Mouse (Mus musculus) intestine, embryonic 15.5 days (tissue): ENCODE data around the gene Etl4. TPM values are rescaled to one million over a fixed set of nuclear protein-coding genes. Genes with fewer than 3 reads are reported as not detected.

ENCODE experiments used
- ATAC-seq: fragments of 200-750 bp; cut with Nextera tagmentation; 2 replicates; pipeline ENCODE4 v1.8.0; 2017; ENCODE audit warnings: moderate TSS enrichment, moderate library complexity
- H3K27ac ChIP-seq: fragments of 300-500 bp; sonication (generic); 2 replicates; pipeline ENCODE4 v1.5.1; 2015; ENCODE audit warnings: mild to moderate bottlenecking, inconsistent platforms
- H3K27me3 ChIP-seq: fragments of 300-500 bp; sonication (generic); replicated peaks from 2 replicates; pipeline ENCODE4 v1.6.1; 2015; ENCODE audit warnings: inconsistent platforms
- H3K36me3 ChIP-seq: fragments of 300-500 bp; sonication (generic); 2 replicates; pipeline ENCODE4 v1.6.1; 2015; ENCODE audit warnings: inconsistent platforms
- H3K4me1 ChIP-seq: fragments of 300-500 bp; sonication (generic); replicated peaks from 2 replicates; pipeline ENCODE4 v1.6.1; 2015; ENCODE audit warnings: inconsistent platforms
- H3K4me2 ChIP-seq: fragments of 300-500 bp; sonication (generic); replicated peaks from 2 replicates; pipeline ENCODE4 v1.6.1; 2015; ENCODE audit warnings: mild to moderate bottlenecking, inconsistent platforms
- H3K4me3 ChIP-seq: fragments of 300-500 bp; sonication (generic); replicated peaks from 2 replicates; pipeline ENCODE4 v1.5.1; 2015; ENCODE audit warnings: inconsistent platforms
- H3K9ac ChIP-seq: fragments of 300-500 bp; sonication (generic); 2 replicates; pipeline ENCODE4 v1.6.1; 2015; ENCODE audit warnings: inconsistent platforms
- H3K9me3 ChIP-seq: fragments of 300-500 bp; sonication (generic); 2 replicates; pipeline ENCODE4 v1.6.1; 2016; ENCODE audit warnings: inconsistent platforms
- WGBS: fragments of 180-500 bp; shearing (Covaris S2); methylation state at CpG from one replicate; pipeline ENCODE4 v1.1.7; 2015; 5-methylcytosine and 5-hydroxymethylcytosine counted together
- polyA plus RNA-seq: library from polyadenylated mRNA; unstranded; fragments of >200 nt; fragmentation: Nextera tagmentation; extraction: Ambion mirVana; gene quantifications from 2 replicates; pipeline ENCODE4 v1.2.1, GENCODE M21; 2015

Etl4 gene
- polyA plus RNA-seq, 1 experiment from 2014 or later = 32.8 TPM

DNA sequence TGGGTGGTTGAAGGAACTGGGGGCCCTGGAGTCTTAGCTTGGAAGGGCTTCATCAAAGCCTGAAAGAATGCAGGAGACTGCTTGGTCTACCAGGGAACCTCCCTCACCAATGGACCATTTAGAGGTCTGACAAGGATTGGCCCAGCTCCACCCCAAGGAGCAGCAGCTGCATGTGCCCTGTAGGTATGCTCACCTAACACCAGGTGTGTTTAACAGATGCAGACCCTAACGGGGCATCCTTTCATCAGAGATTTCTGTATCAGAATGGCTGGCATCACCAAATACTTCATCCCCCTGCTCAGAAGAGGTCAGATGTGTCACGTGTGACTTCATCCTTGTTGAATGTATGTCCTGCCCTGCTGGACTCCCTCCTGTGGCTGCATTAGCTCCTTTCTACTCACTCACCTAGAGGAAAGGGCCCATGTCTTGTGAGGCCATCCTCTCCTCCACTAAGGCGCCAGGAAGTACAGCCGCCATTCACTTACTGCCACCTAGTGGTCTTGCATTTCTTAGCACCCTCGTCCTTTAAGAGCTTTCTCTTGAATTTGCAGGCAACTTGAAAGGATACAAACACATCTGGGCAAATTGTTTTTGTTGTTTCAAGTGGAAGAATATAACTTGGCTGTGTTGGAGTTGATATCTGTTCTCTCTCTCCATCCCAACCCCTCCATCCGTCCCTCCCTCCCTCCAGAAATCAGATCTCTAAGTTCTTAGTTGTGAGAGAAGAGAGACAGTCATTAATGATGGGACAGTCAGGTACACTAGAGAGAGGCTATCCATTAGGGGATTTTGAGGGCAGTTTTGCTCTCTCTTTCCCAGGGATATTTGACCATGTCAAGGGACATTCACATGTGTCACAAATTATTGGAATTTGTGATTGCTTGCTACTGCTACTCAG, 870.2 kb downstream of the Etl4 start:
- Histone ChIP-seq H3K9me3 (no peaks in the 10 kb centered on the region), H3K4me3 (no peak overlapping the region), H3K36me3 (peaks cover 6% of the 10 kb centered on the region; the same call in 1 of the 2 replicates), H3K27ac (no peak overlapping the region), H3K9ac (no peak overlapping the region), H3K27me3 (no peaks in the 10 kb centered on the region), H3K4me1 (no peaks in the 10 kb centered on the region), H3K4me2 (no peak overlapping the region)
- peak; percentile 62 for ATAC-seq
- 38% methylated on average over 6 of the region's 6 CpGs for WGBS

DNA sequence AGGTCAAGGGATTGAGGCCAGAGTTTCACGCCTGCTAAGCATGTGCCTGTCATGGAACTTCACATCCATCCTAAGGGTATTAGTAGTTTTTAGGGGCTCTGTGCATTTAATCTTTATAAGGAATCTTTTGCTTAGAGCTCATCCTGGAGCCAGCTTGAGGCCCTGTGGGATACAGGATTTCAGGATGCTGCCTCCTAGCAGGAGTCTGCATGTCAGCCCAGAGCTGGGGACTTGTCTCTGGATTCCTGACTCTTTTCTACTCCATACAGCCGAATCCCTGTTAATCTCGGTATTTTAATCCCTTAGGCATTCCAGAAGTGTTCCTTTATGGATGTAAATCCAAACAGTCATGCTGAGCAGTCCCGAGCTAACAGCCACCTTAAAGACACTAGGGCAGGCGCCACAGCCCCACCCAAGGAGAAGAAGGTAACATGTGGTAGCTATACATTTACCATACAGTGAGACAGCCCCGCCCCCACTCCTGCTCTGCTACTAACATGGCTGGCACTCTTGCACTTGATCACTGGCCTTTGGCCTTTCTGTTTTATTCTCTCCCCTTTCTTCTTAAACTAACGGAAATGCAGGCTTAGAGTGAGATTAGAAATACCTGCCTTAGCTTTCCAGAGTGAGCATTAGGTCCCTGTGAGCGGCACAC, 891.8 kb downstream of the Etl4 start:
- ATAC-seq = peak; percentile 43; the same call in 1 of the 2 replicates
- H3K4me3 ChIP-seq = no peak overlapping the region
- peaks cover 11% of the 10 kb centered on the region for H3K36me3 ChIP-seq
- no peak overlapping the region for H3K4me2 ChIP-seq
- H3K4me1 ChIP-seq = no peaks in the 10 kb centered on the region
- 70% methylated on average over 8 of the region's 8 CpGs for WGBS
- H3K9ac ChIP-seq = no peak overlapping the region
- no peaks in the 10 kb centered on the region for H3K9me3 ChIP-seq
- H3K27me3 ChIP-seq = no peaks in the 10 kb centered on the region
- H3K27ac ChIP-seq = no peak overlapping the region

DNA sequence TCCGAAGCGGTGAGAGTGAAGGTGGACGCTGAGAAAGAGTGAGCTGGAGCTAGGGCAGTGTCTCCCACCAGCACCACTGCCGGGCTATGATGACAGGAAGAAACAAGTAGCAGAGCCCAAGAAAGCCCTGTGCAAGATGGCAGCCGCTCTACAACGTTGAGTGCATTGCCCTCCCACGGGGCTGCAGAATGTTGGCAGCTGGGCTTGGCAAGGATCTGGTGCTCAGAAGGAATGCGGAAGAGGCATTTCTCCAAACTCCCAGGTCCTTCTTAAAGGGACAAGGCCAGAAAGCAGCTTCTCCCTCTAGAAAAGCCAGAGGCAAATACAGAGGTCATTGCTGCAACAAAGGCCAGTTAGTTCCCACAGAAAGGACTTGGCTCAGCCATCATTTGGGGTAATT, 901.9 kb downstream of the Etl4 start:
- ATAC-seq = no peak
- Histone ChIP-seq H3K36me3 (peaks cover 4% of the 10 kb centered on the region; the same call in 1 of the 2 replicates), H3K27ac (no peak overlapping the region), H3K9ac (no peak overlapping the region), H3K4me2 (no peak overlapping the region), H3K4me3 (no peak overlapping the region), H3K9me3 (no peaks in the 10 kb centered on the region), H3K4me1 (no peaks in the 10 kb centered on the region), H3K27me3 (no peaks in the 10 kb centered on the region)
- WGBS = 80% methylated on average over 8 of the region's 8 CpGs

DNA sequence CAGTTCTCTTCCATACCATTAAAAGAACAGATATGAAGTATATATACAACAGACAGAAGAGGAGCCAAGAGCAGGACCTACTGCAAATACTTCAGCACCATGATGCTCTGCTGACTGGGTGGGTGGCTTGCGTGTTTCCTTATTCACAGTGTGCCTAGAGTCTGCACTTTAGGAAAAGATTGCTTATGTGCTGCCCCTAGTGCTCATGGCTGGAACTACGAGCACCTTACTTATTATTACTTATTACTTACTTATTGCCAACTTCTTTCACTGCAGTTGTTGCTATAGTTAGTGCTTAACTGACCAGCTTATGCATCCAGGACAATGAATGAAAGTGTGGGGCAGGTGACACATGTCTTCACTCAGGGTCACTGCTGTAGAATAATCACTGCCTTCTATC, 904.4 kb downstream of the Etl4 start:
- Histone ChIP-seq H3K4me3 (no peak overlapping the region), H3K27ac (no peak overlapping the region), H3K36me3 (no peaks in the 10 kb centered on the region), H3K27me3 (no peaks in the 10 kb centered on the region), H3K9ac (no peak overlapping the region), H3K4me1 (no peaks in the 10 kb centered on the region), H3K4me2 (no peak overlapping the region), H3K9me3 (no peaks in the 10 kb centered on the region)
- WGBS = 85% methylated on average over 2 of the region's 2 CpGs
- no peak for ATAC-seq

DNA sequence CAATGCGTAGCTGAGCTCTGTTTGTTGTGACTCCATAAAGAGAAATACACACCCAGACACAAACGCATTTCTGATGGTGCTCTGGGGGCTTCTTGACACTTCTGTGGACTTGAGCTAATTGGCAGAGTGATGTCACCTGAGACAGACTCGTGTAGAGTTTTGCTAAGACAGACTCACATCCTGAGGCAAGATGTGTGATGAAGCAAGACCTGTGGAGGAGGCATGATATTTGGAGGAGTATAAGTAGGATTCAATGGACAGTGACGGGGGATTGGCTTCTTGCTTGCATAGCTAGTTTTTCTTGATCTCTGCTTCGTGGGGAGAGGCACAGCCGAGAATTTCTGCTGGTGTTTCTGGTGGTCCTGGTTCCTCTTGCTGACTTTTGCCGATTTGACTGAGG, 908.6 kb downstream of the Etl4 start:
- H3K4me2 ChIP-seq = no peak overlapping the region
- H3K4me1 ChIP-seq = no peaks in the 10 kb centered on the region
- H3K36me3 ChIP-seq = no peaks in the 10 kb centered on the region
- no peak overlapping the region for H3K4me3 ChIP-seq
- no peaks in the 10 kb centered on the region for H3K9me3 ChIP-seq
- 80% methylated on average over 7 of the region's 7 CpGs for WGBS
- H3K27me3 ChIP-seq = no peaks in the 10 kb centered on the region
- H3K27ac ChIP-seq = no peak overlapping the region
- no peak for ATAC-seq
- H3K9ac ChIP-seq = no peak overlapping the region

DNA sequence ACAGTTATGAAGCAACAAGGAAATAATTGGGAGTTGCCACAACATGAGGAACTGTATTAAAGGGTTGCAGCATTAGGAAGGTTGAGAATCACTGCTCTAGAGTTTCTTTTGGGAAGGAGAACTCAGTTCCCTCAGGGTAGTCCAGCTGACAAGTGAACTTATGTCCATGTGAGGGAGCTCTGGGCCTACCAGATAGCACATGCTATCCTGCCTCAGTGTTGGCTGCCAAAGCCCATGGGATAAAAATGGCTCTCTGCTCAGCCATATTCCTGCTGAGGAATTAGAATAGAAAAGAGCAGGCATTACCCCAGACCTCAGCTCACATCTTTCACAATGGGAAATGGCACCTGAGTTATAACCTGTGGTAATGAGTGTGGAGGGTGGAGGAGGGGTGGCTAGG, 916.7 kb downstream of the Etl4 start:
- no peak for ATAC-seq
- no peak overlapping the region for H3K27ac ChIP-seq
- no peaks in the 10 kb centered on the region for H3K36me3 ChIP-seq
- no peak overlapping the region for H3K4me3 ChIP-seq
- H3K9me3 ChIP-seq = no peaks in the 10 kb centered on the region
- H3K4me1 ChIP-seq = no peaks in the 10 kb centered on the region
- no peak overlapping the region for H3K4me2 ChIP-seq
- H3K27me3 ChIP-seq = no peaks in the 10 kb centered on the region
- H3K9ac ChIP-seq = no peak overlapping the region

DNA sequence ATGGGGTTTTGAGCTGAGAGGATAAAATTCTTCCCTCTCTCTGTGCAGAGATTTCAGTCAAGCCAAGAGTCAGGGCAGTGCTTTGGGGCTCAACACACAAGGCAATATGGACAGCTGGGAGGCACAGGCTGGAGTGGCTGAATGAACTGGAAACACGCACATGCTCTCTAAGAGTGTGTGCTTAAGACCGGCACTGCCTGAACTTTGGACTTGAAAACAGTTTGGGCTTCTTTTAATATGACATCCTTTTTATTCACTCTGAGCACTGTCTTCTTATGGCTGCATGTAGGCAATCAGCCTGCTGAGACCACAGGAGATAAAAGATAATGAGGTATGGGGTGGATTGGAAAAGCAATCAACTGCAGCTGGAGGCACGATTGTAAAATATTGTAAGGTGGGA, 921.3 kb downstream of the Etl4 start:
- no peak overlapping the region for H3K9ac ChIP-seq
- 62% methylated on average over 3 of the region's 3 CpGs for WGBS
- no peaks in the 10 kb centered on the region for H3K36me3 ChIP-seq
- no peak overlapping the region for H3K4me3 ChIP-seq
- no peaks in the 10 kb centered on the region for H3K9me3 ChIP-seq
- no peak overlapping the region for H3K4me2 ChIP-seq
- no peaks in the 10 kb centered on the region for H3K4me1 ChIP-seq
- H3K27ac ChIP-seq = no peak overlapping the region
- no peaks in the 10 kb centered on the region for H3K27me3 ChIP-seq
- ATAC-seq = peak; percentile 77; the same call in 1 of the 2 replicates

DNA sequence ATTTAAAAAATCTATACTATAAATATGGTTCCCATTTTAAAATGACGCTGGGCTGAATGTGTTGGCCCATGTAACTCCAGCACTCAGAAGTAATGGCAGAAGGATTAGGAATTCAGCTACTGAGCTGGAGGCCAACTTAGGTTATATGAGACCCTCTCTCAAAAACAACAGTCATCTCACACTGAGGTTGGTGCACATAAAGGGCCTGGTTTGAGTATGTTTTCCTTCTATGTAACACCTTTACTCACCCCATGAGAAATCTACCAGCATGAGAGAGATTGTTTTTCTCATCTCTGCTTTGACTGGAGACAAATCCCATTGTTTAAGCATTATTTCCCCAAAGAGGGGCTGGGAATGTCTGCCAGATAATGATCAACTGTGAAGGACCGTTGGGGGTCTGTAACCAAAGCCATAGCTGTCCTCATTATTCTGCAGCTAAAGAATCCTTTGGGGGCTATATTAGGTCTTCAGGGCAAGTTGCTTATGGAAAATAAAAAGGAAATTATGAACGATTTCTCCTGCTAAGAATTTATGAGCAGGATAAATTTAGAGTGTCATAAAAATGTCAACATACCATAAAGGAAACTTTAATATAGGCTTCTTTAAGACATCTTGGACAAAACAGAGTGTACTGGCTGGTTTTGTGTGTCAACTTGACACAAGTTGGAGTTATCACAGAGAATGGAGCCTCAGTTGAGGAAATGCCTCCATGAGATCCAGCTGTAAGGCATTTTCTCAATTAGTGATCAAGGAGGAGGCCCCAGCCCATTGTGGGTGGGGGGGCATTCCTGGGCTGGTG, 922.2 kb downstream of the Etl4 start:
- H3K9me3 ChIP-seq = no peaks in the 10 kb centered on the region
- no peak overlapping the region for H3K27ac ChIP-seq
- no peak overlapping the region for H3K4me3 ChIP-seq
- no peak overlapping the region for H3K4me2 ChIP-seq
- ATAC-seq = no peak
- no peak overlapping the region for H3K9ac ChIP-seq
- H3K27me3 ChIP-seq = no peaks in the 10 kb centered on the region
- no peaks in the 10 kb centered on the region for H3K4me1 ChIP-seq
- no peaks in the 10 kb centered on the region for H3K36me3 ChIP-seq
- 63% methylated on average over 3 of the region's 3 CpGs for WGBS

DNA sequence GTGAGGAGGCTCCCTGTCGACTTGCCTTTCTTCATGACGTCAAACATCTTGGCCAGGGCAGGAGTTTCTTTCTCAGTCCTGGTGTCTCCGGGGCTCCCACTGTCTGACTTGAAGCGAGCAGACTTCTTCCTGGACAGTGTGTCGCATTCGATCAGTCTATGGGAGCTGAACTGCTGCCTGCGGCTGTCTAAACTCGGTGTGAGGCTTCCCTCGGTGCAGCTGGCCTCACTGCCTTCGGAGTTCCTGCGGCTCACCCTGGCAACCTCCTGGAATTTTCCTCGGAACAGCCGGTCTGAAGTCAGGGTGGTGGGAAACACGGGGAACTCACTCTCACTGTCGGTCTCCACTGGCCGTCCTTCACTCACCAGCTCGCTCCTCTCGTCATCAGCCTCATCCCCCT, 939.8 kb downstream of the Etl4 start:
- Histone ChIP-seq H3K27ac (no peak overlapping the region), H3K9ac (no peak overlapping the region), H3K4me1 (no peaks in the 10 kb centered on the region), H3K9me3 (no peaks in the 10 kb centered on the region), H3K4me2 (no peak overlapping the region), H3K4me3 (no peak overlapping the region), H3K36me3 (peaks cover 17% of the 10 kb centered on the region), H3K27me3 (no peaks in the 10 kb centered on the region)
- ATAC-seq = no peak
- 91% methylated on average over 18 of the region's 18 CpGs for WGBS
